Mouse (Mus musculus) C3H10T1/2 (cell line): ENCODE data around the gene Nfs1. TPM values are rescaled to one million over a fixed set of nuclear protein-coding genes. Genes with fewer than 3 reads are reported as not detected.

ENCODE experiments used
- polyA plus RNA-seq, 2 experiments: library from polyadenylated mRNA; unstranded; fragments of >200 nt; fragmentation: generic; extraction: Trizol; gene quantifications; one replicate each; pipeline ENCODE4 v1.2.1; 2012; ENCODE audit warnings: missing spikeins in 2 of 2

The Nfs1 gene
- 10 to 100 TPM; 10.8 to 20.0 TPM for polyA plus RNA-seq

DNA sequence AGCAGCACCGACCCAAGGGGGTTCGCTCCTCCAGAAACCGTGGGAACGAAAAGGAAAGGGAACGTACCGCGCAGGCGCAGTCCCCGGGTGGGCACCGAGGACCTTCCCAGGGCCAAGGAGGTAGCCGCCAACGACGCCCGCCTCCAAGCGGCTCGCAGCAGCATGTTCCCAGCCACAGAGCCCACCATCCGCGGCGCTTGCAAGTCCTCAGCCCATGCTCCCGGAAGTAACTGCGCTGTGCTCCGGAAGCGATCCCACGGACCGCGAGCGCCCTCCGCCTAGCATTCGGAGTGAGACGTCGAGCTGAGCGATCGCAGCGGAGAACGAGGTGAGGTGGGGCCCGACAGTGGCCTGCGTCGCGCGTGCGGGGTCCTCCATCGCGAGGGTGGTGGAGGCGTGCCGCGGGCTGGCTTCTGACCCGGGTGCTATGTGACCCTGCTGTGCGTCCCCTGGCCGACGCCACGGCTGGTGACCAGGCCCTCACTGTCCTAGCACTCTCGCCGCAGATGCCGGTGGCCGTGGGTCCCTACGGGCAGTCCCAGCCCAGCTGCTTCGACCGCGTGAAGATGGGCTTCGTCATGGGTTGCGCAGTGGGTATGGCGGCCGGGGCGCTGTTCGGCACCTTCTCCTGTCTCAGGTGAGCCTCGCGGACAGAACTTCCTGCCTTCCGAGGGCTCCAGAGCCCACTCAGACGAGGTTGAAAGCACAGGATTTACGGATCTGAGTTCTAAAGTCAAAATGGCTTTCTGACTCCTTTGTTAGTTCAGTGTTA is at the start of gene Nfs1, which contains the start of gene Romo1:
Gene Nfs1 (minus strand): TSS at position 234 of the 772 bp plus-strand sequence.
Gene Romo1 (plus strand): TSS at position 87 of the 772 bp plus-strand sequence.

DNA sequence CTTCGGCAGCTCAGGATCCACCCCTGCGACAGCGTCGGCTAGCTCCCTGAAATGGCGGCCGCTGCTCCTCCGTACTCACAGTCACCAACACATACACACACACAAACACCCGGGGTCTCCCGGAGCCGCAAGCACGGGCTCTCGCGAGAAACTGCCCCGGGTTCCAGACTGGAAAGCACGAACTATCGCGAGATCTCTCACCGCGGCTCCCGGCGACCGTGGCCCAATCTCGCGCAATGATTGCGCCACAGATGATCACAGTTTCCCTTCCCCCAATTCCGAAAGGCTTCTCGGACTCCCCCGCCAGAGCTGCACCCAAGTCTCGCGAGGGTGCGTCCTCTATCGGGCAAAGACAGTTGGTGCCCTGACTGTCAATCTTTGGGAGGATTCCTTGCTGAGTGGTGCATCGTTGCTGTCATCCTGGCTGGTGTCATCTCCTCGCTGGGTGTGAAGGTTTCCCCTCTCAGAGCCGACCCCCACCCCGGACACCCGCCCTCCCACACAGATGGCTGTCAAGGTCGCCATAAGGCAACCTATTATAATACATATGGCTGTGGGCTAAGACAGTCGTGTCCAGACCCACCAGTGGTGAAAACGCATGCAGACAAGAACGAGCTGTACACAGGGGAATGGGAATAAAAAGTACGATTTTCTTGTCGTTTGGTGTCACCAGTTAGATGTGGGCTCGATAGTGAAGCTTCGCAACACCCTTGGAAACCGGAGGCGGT is 36.3 kb upstream of the Nfs1 start, which contains the start of gene Rbm39:
Gene Rbm39 (minus strand): TSS at position 145 of the 728 bp plus-strand sequence.

DNA sequence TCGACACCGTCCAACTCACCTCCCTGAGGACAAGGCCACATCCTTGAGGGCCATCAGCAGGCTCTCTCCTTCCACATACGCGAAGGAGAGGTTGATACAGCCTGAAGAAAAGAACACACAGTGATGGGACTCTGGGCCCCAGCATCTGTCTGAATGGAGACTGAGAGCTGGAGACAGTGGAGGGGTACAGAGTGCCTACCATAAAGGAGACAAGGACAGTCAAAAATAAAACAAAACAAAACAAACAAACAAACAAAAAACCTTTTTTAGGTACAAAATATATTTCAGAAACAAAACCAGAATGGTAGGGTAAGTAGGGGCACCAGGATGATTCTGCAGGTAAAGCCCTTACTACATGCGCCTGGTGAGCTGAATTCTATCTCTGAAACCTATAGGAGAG is 17.0 kb downstream of the Nfs1 start, which contains the start of gene Gm28036:
Gene Gm28036 (minus strand): TSS at position 101 of the 400 bp plus-strand sequence.

DNA sequence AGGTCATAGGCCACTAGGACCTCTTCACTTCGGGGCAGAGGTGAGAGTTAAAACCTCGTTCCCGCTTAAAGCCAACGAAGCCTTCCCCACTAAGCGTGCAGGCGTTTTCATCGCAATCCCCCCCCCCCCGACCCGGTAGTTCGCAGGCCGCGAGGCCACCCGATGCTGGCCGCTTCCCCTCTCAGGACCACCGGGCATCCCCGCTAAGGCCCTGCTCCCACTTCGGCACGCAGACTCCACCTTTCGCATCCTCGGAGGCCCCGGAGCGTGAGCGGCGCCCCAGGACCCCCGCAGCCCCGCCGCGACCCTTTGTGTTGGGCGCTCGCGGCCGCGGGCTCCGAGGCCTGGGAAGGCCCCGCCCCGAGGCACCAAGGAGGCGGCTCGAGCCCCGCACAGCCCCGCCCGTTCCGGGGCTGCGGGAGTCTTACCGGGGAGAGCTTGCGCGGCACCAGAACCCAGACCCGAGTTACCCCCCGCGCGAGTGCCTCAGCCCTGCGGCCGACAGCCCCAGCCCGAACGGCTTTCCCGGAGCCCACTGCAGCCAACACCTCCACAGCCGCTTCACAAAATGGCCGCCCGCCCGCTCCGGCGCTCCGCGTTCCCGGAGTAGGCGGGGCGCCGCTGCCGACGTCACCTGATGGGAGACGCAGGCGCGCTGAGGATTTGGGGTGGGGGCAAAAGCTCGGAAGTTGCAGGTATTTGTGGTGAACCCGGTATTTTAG is 32.5 kb downstream of the Nfs1 start, which contains the start of the genes Cpne1 and Rbm12:
Gene Cpne1 (minus strand): TSS at position 608 of the 722 bp plus-strand sequence.
Gene Rbm12 (minus strand): TSS at position 621 of the 722 bp plus-strand sequence.

Other genes with a start within 250 kb of the Nfs1 start
- gene Uqcc1, start 213.9 kb downstream of the Nfs1 start, polyA plus RNA-seq, result 10 to 100 TPM; 10.3 to 24.6 TPM
- under 1 TPM in 1 of 2 experiments, not detected in 1; 0.07 TPM for gene Gm15557, start 203.5 kb downstream of the Nfs1 start, polyA plus RNA-seq
- under 1 TPM; 0.01 to 0.02 TPM for gene Gdf5, start 198.8 kb downstream of the Nfs1 start, polyA plus RNA-seq
- gene Cep250, start 187.7 kb downstream of the Nfs1 start, polyA plus RNA-seq, result 10 to 100 TPM in 1 of 2 experiments, 1 to 10 TPM in 1; 3.8 to 12.5 TPM
- under 1 TPM; 0.01 to 0.76 TPM for gene 6430550D23Rik, start 136.2 kb downstream of the Nfs1 start, polyA plus RNA-seq
- 100 to 1,000 TPM; 330 to 541 TPM for gene Ergic3, start 136.1 kb downstream of the Nfs1 start, polyA plus RNA-seq
- gene Fer1l4, start 91.2 kb downstream of the Nfs1 start, polyA plus RNA-seq, result under 1 TPM in 1 of 2 experiments, not detected in 1; under 0.01 TPM
- gene Spag4, start 79.0 kb downstream of the Nfs1 start, polyA plus RNA-seq, result 1 to 10 TPM; 2.1 to 2.8 TPM
- 10 to 100 TPM in 1 of 2 experiments, 1 to 10 TPM in 1; 2.5 to 40.9 TPM for gene Cpne1, start 32.2 kb downstream of the Nfs1 start, polyA plus RNA-seq
- gene Rbm12, start 32.2 kb downstream of the Nfs1 start, polyA plus RNA-seq, result 1 to 10 TPM in 1 of 2 experiments, under 1 TPM in 1; 0.62 to 4.9 TPM
- 1 to 10 TPM in 1 of 2 experiments, not detected in 1; 7.6 TPM for gene Gm28036, start 17.1 kb downstream of the Nfs1 start, polyA plus RNA-seq
- 100 to 1,000 TPM; 325 to 542 TPM for gene Romo1, start 147 bp downstream of the Nfs1 start, polyA plus RNA-seq
- gene Rbm39, start 36.1 kb upstream of the Nfs1 start, polyA plus RNA-seq, result 10 to 100 TPM; 13.4 to 44.6 TPM
- 10 to 100 TPM in 1 of 2 experiments, 1 to 10 TPM in 1; 7.1 to 13.0 TPM for gene Phf20, start 52.3 kb upstream of the Nfs1 start, polyA plus RNA-seq
- gene Cnbd2, start 168.1 kb upstream of the Nfs1 start, polyA plus RNA-seq, result 1 to 10 TPM; 4.1 to 4.6 TPM
- 100 to 1,000 TPM; 284 to 337 TPM for gene Scand1, start 168.5 kb upstream of the Nfs1 start, polyA plus RNA-seq